Mouse (Mus musculus) midbrain, embryonic 11.5 days (tissue): ENCODE measurements around the gene Gm8265. TPM values are rescaled to one million over a fixed set of nuclear protein-coding genes. Genes with fewer than 3 reads are reported as not detected.
"Not testable (repeated sequence)": the region's sequence is repeated elsewhere in the genome, so short reads cannot be mapped to it uniquely, and the experiment has no call there.

Source experiments
- ATAC-seq: fragments of 200-750 bp; cut with Nextera tagmentation; 2 replicates; pipeline ENCODE4 v1.8.0; 2017; ENCODE audit warnings: moderate TSS enrichment, moderate library complexity; ENCODE audit not compliant: low FRiP score
- DNase-seq: peaks from one replicate; pipeline ENCODE4 v3.0.0; 2015; ENCODE audit warnings: low spot score; ENCODE audit errors: missing footprints
- H3K27ac ChIP-seq: fragments of 300-500 bp; sonication (generic); 2 replicates; pipeline ENCODE4 v1.5.1; 2014; ENCODE audit warnings: low read depth, low read length
- H3K27me3 ChIP-seq: fragments of 300-500 bp; sonication (generic); 2 replicates; pipeline ENCODE4 v1.6.1; 2014; ENCODE audit warnings: mild to moderate bottlenecking, low read length, moderate library complexity, mixed read lengths; ENCODE audit not compliant: control insufficient read depth, insufficient read depth
- H3K36me3 ChIP-seq: fragments of 300-500 bp; sonication (generic); 2 replicates; pipeline ENCODE4 v1.6.1; 2014; ENCODE audit warnings: mild to moderate bottlenecking, low read length, moderate library complexity, mixed read lengths; ENCODE audit not compliant: control insufficient read depth, insufficient read depth
- H3K4me1 ChIP-seq: fragments of 300-500 bp; sonication (generic); 2 replicates; pipeline ENCODE4 v1.6.1; 2014; ENCODE audit warnings: low read length; ENCODE audit not compliant: control insufficient read depth, insufficient read depth
- H3K4me2 ChIP-seq: fragments of 300-500 bp; sonication (generic); 2 replicates; pipeline ENCODE4 v1.6.1; 2014; ENCODE audit warnings: mild to moderate bottlenecking, moderate library complexity
- H3K4me3 ChIP-seq: fragments of 300-500 bp; sonication (generic); 2 replicates; pipeline ENCODE4 v1.5.1; 2014; ENCODE audit warnings: low read depth, low read length
- H3K9ac ChIP-seq: fragments of 300-500 bp; sonication (generic); 2 replicates; pipeline ENCODE4 v1.6.1; 2014; ENCODE audit warnings: low read length
- H3K9me3 ChIP-seq: fragments of 300-500 bp; sonication (generic); 2 replicates; pipeline ENCODE4 v1.6.1; 2016; ENCODE audit warnings: low read length; ENCODE audit not compliant: control insufficient read depth
- WGBS: fragments of 180-500 bp; shearing (Covaris S2); extraction: QIAGEN DNeasy Blood & Tissue Kit; methylation state at CpG from one replicate; pipeline ENCODE4 v1.1.7; 2014; 5-methylcytosine and 5-hydroxymethylcytosine counted together
- polyA plus RNA-seq: library from polyadenylated mRNA; unstranded; fragments of >200 nt; fragmentation: Nextera tagmentation; extraction: Ambion mirVana; gene quantifications from 2 replicates; pipeline ENCODE4 v1.2.1, GENCODE M21; 2014

The Gm8265 gene
- polyA plus RNA-seq = not detected in 2 replicates

DNA sequence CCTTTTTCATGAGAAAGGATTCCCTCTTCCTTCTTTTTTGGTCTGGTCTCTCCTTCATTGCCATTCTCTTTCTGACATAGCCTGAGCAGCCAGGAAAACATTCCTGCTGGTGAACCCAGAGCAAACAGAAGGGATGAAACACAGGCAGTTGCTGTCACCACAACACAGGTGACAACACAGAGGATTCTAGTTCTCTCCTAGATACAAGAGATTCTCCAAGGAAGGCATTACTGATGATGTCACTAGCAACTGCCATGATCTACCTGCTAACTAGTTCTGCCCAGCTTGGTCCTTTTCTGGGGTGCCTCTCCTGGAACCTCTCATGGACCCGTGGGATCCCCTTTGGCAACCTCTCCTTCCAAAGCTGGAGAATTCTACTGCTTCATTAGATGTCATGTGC, at the start of gene Gm8265:
Gene Gm8265 (minus strand): TSS at position 101 of the 400 bp plus-strand sequence.
- no CpG with 5 or more reads among the region's 1 CpGs for WGBS
- H3K4me2 ChIP-seq, H3K36me3 ChIP-seq, H3K27me3 ChIP-seq, H3K9ac ChIP-seq, H3K4me3 ChIP-seq, H3K9me3 ChIP-seq, H3K4me1 ChIP-seq, H3K27ac ChIP-seq, DNase-seq, ATAC-seq: not testable (repeated sequence)

Other genes starting within 250 kb of the Gm8265 start
- gene Gm3500, start 244.0 kb downstream of the Gm8265 start, polyA plus RNA-seq = not detected in 2 replicates
- 1.0 TPM in 1 of 2 replicates, not detected in the other for gene Gm3194, start 177.6 kb downstream of the Gm8265 start, polyA plus RNA-seq
- not detected in 2 replicates for gene Gm8246, start 155.2 kb downstream of the Gm8265 start, polyA plus RNA-seq
- gene Gm3187, start 148.8 kb downstream of the Gm8265 start, polyA plus RNA-seq = not detected in 2 replicates
- 2.0 and 2.7 TPM in 2 replicates for gene Gm3488, start 131.4 kb downstream of the Gm8265 start, polyA plus RNA-seq
- not detected in 2 replicates for gene Gm3532, start 94.5 kb downstream of the Gm8265 start, polyA plus RNA-seq
- not detected in 2 replicates for gene Gm9603, start 54.4 kb upstream of the Gm8265 start, polyA plus RNA-seq
- 0.26 TPM in 1 of 2 replicates, not detected in the other for gene Gm3373, start 108.5 kb upstream of the Gm8265 start, polyA plus RNA-seq
- 1.4 and 3.3 TPM in 2 replicates for gene Gm3383, start 175.0 kb upstream of the Gm8265 start, polyA plus RNA-seq
- gene Gm3424, start 197.3 kb upstream of the Gm8265 start, polyA plus RNA-seq = not detected in 2 replicates
- 0.12 TPM in 1 of 2 replicates, not detected in the other for gene Gm8237, start 247.4 kb upstream of the Gm8265 start, polyA plus RNA-seq